Mouse (Mus musculus) ES-Bruce4 (cell line): ENCODE data around the gene Lmo7.

Source experiments
- CTCF ChIP-seq: IDR thresholded peaks from one replicate; pipeline ENCODE4 v1.8.1; 2011; ENCODE audit warnings: low read depth, low read length
- POLR2A ChIP-seq: IDR thresholded peaks from one replicate; pipeline ENCODE4 v1.8.1; 2011; ENCODE audit warnings: low read length; ENCODE audit not compliant: insufficient read depth

- TF ChIP-seq POLR2A (no peak), CTCF (no peak)
Observed at GRCm38 (mm10) chr14:101804562-101805327, 75.0 kb downstream of the Lmo7 start.
